Mouse (Mus musculus) neural tube, postnatal 0 days (tissue): ENCODE results near the gene Defb20. TPM values are rescaled to one million over a fixed set of nuclear protein-coding genes. Genes with fewer than 3 reads are reported as not detected.

Source experiments
- polyA plus RNA-seq: library from polyadenylated mRNA; unstranded; fragments of >200 nt; fragmentation: Nextera tagmentation; extraction: Ambion mirVana; gene quantifications from 2 replicates; pipeline ENCODE4 v1.2.1, GENCODE M21; 2015

The Defb20 gene
- not detected in 2 replicates for polyA plus RNA-seq

GRCm38 (mm10) chr2:152476763-152477162 is at the start of gene Defb20:
Gene Defb20, plus strand, starts transcription at chr2:152477063.

GRCm38 (mm10) chr2:152464570-152465150 is 12.2 kb upstream of the Defb20 start, which contains the start of gene Defb23:
Gene Defb23, minus strand, starts transcription at chr2:152464620.

DNA sequence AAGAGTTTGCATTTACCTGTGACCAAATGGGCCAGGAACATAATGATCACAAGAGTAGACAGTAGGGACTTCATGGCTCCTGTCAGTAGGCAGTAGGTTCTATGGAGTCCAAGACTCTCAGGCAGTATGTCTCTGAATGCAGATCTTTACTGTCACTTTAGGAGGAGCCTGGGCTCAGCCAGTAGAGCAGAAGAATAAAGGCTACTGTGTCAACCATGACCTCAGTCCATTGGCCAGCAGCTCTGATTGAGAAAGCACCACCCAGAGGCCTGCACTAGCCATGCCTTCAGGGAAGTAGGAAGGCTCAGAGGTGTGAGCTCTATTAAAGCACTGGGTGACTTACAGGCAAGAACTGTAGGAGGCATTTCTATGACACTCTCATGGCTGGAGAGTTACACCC is 13.2 kb downstream of the Defb20 start, which contains the start of gene Defb22:
Defb22 (minus strand) TSS at position 101 of the 400 bp plus-strand sequence.

GRCm38 (mm10) chr2:152511592-152511991 is 34.7 kb downstream of the Defb20 start, which contains the start of gene Defb26:
Gene Defb26, minus strand, starts transcription at chr2:152511692.

DNA sequence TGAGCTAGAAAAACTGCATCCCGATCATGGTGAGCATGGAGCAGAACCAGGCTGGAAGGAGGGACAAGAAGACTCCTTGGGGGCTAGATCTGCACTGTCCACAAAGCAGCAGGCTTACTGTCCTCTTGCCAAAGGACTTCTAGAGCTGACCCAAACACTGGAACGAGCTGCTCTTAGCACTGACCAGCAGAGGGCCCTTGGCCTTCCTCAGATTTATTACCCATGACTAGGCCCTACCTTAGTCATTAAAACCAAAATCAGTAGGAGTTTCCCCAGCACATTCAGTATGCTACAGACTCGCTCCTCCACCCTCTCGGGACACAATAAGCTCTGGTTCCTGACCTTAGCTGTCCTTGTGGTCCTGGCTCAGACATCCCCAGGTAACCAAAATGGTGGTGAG is 41.1 kb downstream of the Defb20 start, which contains the start of gene Defb28:
Defb28 (plus strand) TSS at position 275 of the 400 bp plus-strand sequence.

Other genes starting within 250 kb of the Defb20 start
- 22.9 and 26.7 TPM in 2 replicates for gene Tbc1d20, start 183.2 kb upstream of the Defb20 start, polyA plus RNA-seq
- 68.0 and 87.5 TPM in 2 replicates for gene Rbck1, start 144.4 kb upstream of the Defb20 start, polyA plus RNA-seq
- 2.4 and 2.8 TPM in 2 replicates for gene Trib3, start 133.0 kb upstream of the Defb20 start, polyA plus RNA-seq
- gene Nrsn2, start 100.4 kb upstream of the Defb20 start, polyA plus RNA-seq = 97.7 and 99.5 TPM in 2 replicates
- 9.8 and 10.3 TPM in 2 replicates for gene Sox12, start 79.0 kb upstream of the Defb20 start, polyA plus RNA-seq
- gene Zcchc3, start 62.0 kb upstream of the Defb20 start, polyA plus RNA-seq = 15.7 and 16.3 TPM in 2 replicates
- 3.1 and 3.2 TPM in 2 replicates for gene 6820408C15Rik, start 61.5 kb upstream of the Defb20 start, polyA plus RNA-seq
- not detected in 2 replicates for gene Defb23, start 12.4 kb upstream of the Defb20 start, polyA plus RNA-seq
- not detected in 2 replicates for gene Defb22, start 13.1 kb downstream of the Defb20 start, polyA plus RNA-seq
- gene Defb26, start 34.6 kb downstream of the Defb20 start, polyA plus RNA-seq = not detected in 2 replicates
- gene Defb28, start 41.2 kb downstream of the Defb20 start, polyA plus RNA-seq = not detected in 2 replicates
- gene Defb29, start 63.0 kb downstream of the Defb20 start, polyA plus RNA-seq = not detected in 2 replicates
- not detected in 2 replicates for gene Gm17416, start 92.3 kb downstream of the Defb20 start, polyA plus RNA-seq
- not detected in 2 replicates for gene Defb21, start 95.7 kb downstream of the Defb20 start, polyA plus RNA-seq
- not detected in 2 replicates for gene Defb19, start 103.2 kb downstream of the Defb20 start, polyA plus RNA-seq
- gene Defb45, start 122.3 kb downstream of the Defb20 start, polyA plus RNA-seq = not detected in 2 replicates
- gene Defb36, start 127.3 kb downstream of the Defb20 start, polyA plus RNA-seq = not detected in 2 replicates
- not detected in 2 replicates for gene Defb25, start 146.0 kb downstream of the Defb20 start, polyA plus RNA-seq
- gene Rem1, start 149.9 kb downstream of the Defb20 start, polyA plus RNA-seq = 0.92 and 0.96 TPM in 2 replicates
- 139 and 149 TPM in 2 replicates for gene H13, start 192.4 kb downstream of the Defb20 start, polyA plus RNA-seq
- 33.4 and 40.2 TPM in 2 replicates for gene Mcts2, start 210.0 kb downstream of the Defb20 start, polyA plus RNA-seq